Mouse (Mus musculus) thymus, postnatal 0 days (tissue): ENCODE measurements around the gene Rangap1. TPM values are rescaled to one million over a fixed set of nuclear protein-coding genes. Genes with fewer than 3 reads are reported as not detected.
"Not testable (repeated sequence)": the region's sequence is repeated elsewhere in the genome, so short reads cannot be mapped to it uniquely, and the experiment has no call there.

Source experiments
- DNase-seq: peaks from one replicate; pipeline ENCODE4 v3.0.0-alpha.2; 2015; ENCODE audit warnings: low spot score
- polyA plus RNA-seq: library from polyadenylated mRNA; unstranded; fragments of >200 nt; fragmentation: Nextera tagmentation; extraction: Ambion mirVana; gene quantifications from 2 replicates; pipeline ENCODE4 v1.2.1, GENCODE M21; 2015

Gene Rangap1
- polyA plus RNA-seq, 1 experiment from 2014 or later = 71.0 TPM

- DNase-seq = peak; percentile 10
Measured at GRCm38 (mm10) chr15:81742368-81742767, 3.0 kb downstream of the Rangap1 start.

GRCm38 (mm10) chr15:81739924-81740323 is 5.4 kb downstream of the Rangap1 start:
- no peak for DNase-seq

- no peak for DNase-seq
Measured at GRCm38 (mm10) chr15:81739296-81739695, 6.0 kb downstream of the Rangap1 start.

GRCm38 (mm10) chr15:81735075-81735474 is 10.3 kb downstream of the Rangap1 start:
- no peak for DNase-seq

GRCm38 (mm10) chr15:81729792-81730635 is 15.3 kb downstream of the Rangap1 start:
- peak; percentile 99 for DNase-seq

- DNase-seq = no peak
Measured at GRCm38 (mm10) chr15:81729241-81729791, 16.0 kb downstream of the Rangap1 start.

- DNase-seq = no peak
Measured at GRCm38 (mm10) chr15:81725965-81726364, 19.4 kb downstream of the Rangap1 start.

- no peak for DNase-seq
Measured at GRCm38 (mm10) chr15:81723653-81724052, 21.7 kb downstream of the Rangap1 start.

GRCm38 (mm10) chr15:81722361-81722760 is 23.0 kb downstream of the Rangap1 start:
- DNase-seq = no peak

GRCm38 (mm10) chr15:81719139-81719531 is 26.2 kb downstream of the Rangap1 start:
- DNase-seq = no peak

- no peak for DNase-seq
Measured at GRCm38 (mm10) chr15:81718336-81719138, 26.8 kb downstream of the Rangap1 start.

GRCm38 (mm10) chr15:81713742-81714141 is 31.6 kb downstream of the Rangap1 start:
- no peak for DNase-seq

GRCm38 (mm10) chr15:81710801-81711200 is 34.5 kb downstream of the Rangap1 start:
- no peak for DNase-seq

- DNase-seq = no peak
Measured at GRCm38 (mm10) chr15:81709686-81710085, 35.6 kb downstream of the Rangap1 start.

- no peak for DNase-seq
Measured at GRCm38 (mm10) chr15:81708991-81709390, 36.3 kb downstream of the Rangap1 start.

GRCm38 (mm10) chr15:81703094-81703489 is 42.2 kb downstream of the Rangap1 start:
- no peak for DNase-seq

- no peak for DNase-seq
Measured at GRCm38 (mm10) chr15:81702306-81703093, 42.8 kb downstream of the Rangap1 start.

- not testable (repeated sequence) for DNase-seq
Measured at GRCm38 (mm10) chr15:81701350-81701749, 44.0 kb downstream of the Rangap1 start.

- no peak for DNase-seq
Measured at GRCm38 (mm10) chr15:81700601-81701000, 44.7 kb downstream of the Rangap1 start.

- no peak for DNase-seq
Measured at GRCm38 (mm10) chr15:81700161-81700560, 45.2 kb downstream of the Rangap1 start.

- DNase-seq = no peak
Measured at GRCm38 (mm10) chr15:81698532-81698931, 46.8 kb downstream of the Rangap1 start.
